Mouse (Mus musculus): ENCODE measurements around the gene Ryr3.

Ryr3 gene

DNA sequence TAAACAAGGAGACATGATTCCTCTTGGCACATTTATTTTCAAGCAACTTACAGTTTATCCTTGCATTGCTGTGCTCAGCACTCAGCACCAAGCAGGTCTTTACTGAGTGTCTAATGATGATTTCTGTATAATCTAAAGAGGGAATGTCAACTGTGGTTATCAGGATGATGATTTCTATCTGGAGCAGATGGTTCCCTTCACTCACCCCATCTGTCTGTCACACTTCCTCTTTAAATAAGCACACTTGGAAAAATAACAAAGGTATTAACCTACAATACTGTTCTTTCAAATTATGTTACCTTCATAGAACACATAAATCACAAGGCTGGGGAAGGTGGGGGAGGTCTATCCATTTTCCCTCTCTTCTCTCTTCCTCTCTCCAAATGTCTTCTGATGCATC lies 304.3 kb downstream of the Ryr3 start:
- no peak for DNase-seq (ENCODE audit: low read depth, low spot score)

DNA sequence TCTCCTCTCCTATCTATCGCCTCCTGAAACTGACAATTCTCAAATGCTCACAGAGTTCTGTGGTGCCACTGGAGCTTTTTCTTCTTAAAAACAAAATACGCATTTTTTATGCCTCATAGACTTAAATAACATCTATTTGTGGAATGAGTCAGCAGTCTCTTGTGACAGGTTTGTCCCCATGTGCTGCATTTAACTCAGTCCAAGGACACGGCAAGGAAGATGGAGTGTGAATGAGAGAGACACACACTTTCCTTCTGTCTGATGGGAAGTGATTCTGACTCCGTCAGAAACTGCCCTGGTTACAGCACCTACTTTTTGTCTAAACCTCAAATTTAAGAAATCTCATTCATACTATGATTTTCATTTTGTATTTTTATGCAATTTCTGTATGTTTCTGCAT lies 306.3 kb downstream of the Ryr3 start:
- no peak for DNase-seq (ENCODE audit: low read depth, low spot score)

DNA sequence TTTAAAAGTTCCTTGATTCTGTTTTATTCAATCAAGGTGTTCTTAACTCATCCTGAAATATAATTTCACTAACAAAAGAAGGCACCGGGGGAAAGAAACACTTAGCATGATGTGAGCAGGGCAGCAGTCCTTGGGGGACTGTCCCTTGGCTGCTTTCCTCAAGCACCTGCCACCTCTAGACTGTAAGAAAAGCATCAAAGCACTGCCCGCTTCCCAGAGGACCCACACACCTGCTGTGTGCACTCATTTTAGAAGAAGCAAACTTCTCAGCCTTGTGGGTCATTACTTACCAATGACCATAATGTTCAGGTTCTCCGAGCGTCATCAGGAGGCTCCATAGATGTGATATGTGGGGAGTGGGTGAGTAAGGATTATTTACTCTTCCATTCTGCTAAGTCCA lies 307.8 kb downstream of the Ryr3 start:
- DNase-seq (ENCODE audit: low read depth, low spot score), result no peak

DNA sequence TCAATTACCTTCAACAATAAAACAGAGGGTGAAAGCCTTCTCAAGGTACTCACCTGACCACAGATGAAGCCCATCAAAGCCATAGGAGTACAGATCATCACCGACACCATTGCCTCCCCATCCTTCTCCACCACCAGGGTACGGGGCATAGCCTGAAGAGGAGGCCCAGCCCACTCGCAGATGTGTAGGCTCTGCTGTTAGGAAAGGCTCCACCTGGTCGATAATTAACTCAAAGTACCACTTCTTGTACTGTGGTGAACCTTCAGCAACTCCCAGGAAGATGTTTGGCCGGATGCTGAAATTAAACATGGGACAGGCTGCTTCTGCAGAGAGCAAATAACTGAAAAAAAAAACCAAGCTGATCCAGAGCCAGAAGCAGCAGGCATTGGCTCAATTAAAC lies 316.1 kb downstream of the Ryr3 start:
- no peak for DNase-seq (ENCODE audit: low read depth, low spot score)

DNA sequence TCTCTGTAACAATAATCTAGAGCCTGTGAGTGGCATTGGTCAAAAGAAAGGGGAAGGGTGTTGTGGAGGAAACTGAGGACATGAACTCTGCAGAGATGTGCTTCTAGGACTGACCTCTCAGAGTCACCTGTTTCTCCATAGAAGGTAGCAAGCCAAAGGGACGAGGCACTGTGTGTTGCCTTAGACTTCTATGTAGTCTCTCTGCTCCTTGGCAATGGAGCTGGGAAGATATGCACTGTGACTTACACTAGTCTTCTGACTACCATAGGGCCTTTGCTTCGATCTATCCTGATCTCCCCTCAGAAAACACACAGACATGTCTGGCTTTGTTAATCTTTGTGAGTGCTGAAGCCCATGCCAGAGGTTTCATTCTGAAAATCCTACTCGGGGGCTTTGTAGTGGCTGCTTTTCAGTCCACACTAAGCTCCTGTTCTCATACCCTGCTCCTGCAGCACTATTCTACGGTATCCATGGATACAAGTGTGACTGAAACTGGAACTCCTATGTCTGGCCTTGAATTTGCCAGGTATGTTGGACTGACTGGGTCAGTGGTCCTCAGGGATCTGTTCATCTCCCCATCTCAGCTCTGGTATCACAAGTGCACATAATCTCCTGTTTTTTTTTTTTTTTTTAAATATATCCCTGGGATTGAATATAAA lies 332.3 kb downstream of the Ryr3 start:
- DNase-seq (ENCODE audit: low read depth, low spot score), result no peak

DNA sequence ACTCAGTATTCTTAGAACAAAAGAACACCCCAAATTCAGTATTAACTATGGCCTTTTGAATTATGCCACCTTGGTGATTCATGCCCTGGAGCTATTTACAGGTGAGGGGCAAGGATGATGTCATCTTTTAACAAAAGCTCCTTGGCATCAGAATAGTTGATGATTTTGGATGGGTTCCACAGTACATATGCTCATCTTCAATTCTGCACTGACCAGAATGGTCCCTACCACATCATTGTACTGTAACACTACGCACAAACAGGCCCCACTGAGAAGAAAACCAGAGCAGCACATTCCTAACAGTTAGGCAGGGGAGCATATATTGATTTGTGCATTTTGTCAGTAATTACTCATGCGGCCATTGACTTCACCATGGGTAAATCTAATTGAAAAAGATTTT lies 335.1 kb downstream of the Ryr3 start:
- no peak for DNase-seq (ENCODE audit: low read depth, low spot score)

DNA sequence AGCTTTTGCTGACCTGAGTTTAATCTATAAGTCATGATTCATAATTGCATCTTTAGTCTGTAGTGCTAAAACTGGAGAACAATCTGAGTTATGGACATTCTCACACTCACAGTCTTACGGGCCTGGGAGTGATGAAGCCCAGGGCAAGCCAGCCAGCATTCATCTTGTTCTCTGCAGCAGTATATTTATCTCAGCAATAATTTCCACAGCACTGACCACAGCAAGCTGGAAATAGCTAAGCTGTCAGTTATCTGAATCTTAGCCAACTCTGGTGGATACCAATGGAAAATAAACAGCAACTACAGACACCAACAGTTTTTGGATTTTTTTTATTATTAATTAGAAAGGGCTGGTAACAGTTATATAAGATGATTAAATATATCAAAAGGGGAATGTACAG lies 335.5 kb downstream of the Ryr3 start:
- no peak for DNase-seq (ENCODE audit: low read depth, low spot score)

DNA sequence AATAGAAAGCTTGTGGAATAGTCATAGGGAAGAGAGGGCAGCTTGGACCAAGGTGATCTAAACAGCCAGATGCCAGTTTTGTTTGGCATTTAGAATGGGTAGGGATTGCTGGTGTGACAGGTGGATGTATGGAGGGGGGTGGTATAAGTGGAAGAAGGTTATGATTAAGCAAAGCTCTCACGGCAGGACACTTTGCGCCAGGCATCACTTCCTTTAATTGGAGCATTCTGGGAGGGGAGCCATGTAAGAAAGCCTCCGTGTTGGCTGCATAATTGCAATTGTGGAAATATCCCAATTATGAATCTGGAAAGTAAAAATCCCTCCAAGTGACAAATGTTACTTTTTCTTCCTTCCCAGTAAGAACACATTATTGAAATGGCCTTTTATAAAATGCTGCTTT lies 339.5 kb downstream of the Ryr3 start:
- no peak for DNase-seq (ENCODE audit: low read depth, low spot score)

DNA sequence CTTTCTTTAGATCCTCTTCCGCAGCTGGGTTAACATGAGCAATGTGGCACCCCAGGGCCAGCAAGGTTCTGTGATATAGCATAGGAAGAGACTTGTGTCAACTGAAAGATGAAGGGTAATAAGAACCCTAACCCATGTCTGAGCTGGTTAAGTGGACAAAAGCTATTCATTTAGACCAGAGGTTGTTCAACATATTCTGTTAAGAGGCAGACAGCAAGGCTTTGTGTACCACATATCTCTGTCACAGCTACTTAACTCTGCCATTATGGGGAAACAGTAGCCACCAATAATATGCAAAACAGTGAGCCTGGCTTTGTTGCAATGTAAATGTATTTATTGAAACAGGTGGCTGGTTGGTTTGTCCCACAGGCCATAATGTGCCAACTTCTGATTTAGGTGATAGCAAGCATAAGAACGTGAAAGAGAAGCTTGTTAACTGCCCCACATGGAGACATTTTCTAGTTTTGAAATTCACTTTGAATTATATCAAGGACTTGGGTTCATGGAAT lies 350.8 kb downstream of the Ryr3 start:
- no peak for DNase-seq (ENCODE audit: low read depth, low spot score)

DNA sequence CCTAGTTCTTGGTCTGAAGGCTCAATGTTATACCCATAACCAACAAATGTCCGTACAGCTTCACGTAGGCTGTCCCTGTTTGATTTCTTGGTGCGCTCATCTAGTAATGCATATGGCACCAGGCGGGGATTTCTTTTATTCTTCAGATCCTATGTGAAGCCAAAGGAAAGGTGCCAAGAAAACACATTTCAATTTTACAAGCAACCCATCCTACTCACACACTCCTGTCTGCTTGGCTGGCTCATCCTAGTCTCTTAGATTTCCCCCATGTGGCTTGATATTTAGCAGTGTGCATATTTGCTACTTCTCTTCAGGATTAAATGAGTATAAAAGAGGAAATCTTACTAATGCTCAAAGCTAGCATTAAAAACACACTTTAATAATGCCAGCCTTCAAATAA lies 355.1 kb downstream of the Ryr3 start:
- DNase-seq (ENCODE audit: low read depth, low spot score), result no peak

DNA sequence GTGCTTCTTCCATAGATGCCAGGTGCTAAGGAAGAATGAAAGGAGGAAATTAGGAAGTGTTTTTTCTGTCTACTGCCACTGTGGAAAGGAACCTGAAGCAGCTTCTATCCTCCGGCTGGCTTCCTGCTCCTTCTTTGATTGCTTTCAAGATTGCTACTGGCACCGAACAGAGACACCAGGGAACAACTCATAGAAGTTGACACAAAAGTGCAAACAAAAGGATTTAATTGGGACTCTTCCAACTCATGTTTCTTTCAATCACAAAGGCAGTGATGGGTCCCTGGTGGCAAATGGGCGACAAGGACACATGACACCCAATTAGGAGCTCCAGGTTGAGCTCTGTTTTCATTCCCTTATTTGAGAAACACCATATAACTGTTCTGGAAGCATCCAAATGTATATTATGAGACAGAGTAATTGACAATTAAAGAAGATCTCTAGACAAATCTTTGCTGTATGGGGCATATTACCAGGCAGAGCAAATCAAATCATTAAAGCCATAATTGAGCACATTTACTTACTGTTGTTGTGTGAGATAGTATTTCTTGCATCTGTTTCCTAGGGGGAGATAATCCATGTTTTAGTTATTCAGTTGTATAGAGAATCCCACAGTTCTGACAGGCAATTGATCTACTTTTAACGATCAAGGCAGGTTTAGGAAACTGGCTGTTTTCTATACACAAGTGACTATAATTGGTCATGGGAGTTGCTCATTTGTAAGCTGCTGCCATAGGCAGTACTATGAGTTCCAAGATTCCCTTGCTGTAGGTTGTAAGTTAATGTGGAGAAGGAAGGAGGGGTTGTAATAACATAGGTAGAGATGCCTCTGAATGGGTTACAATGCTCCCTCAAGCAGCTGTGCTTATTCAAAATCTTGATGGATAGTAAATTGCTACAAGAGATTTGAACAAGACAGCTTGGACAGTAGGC lies 371.0 kb downstream of the Ryr3 start:
- no peak for DNase-seq (ENCODE audit: low read depth, low spot score)

DNA sequence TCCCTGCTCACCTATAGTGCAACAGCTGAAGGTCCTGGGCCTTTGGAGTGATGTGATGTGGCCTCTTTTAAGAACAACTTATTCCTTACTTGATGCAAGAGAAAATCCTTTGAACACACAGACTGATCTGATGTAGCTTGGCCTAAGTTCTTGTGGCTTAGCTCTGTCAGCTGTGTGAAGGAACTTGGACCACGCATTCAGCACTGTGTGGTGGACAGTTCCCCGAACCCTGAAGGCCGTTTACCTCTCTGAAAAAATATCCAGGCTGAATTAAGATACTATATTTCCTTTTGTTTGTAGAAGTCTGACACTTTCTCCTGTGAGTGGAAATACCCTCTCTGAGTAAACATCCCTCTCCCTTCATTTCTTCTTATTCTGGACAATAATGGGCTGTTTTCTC lies 374.0 kb downstream of the Ryr3 start:
- DNase-seq (ENCODE audit: low read depth, low spot score), result peak; percentile 41

DNA sequence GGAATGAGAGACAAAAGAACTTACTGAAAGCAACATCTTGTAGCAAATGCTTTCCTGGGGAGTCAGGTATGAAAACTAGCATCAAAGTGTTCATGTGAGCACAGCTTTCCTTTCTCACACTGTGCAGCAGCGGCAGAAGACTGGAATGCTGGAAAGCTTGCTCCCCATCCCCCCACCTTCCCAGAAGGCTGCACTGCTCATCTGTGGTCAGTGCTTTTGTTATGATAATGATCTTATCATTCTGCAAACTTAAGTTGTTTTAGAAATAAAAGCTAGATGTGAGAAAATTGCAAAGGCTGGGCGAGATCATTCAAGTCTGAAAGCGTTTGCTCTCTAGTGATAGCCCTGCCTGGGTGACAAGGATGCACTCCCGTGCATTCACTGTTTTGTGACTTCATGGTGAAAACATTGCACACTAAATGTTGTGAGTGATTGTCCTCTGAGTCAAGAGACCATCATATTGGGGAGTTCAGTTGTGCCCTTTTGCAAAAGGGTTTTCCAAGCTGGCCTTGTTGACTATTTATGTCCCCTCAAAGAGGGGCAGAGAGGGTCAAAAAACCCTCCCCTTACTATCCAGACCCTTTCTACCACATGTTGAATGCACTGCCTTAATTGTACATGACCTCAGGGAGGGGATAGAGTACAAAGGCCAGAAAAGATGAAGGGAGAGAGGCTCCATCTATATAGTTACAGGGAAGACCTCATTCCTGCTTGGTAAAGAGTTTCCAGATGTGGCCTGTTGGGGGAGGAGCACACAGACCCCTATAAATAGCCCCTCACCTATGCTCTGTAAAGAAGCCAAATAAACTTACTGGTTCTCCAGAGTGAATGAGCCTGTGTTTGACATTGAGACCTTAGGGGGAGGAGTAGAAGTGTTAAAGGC lies 385.2 kb downstream of the Ryr3 start:
- peak; percentile 28 for DNase-seq (ENCODE audit: low read depth, low spot score)

DNA sequence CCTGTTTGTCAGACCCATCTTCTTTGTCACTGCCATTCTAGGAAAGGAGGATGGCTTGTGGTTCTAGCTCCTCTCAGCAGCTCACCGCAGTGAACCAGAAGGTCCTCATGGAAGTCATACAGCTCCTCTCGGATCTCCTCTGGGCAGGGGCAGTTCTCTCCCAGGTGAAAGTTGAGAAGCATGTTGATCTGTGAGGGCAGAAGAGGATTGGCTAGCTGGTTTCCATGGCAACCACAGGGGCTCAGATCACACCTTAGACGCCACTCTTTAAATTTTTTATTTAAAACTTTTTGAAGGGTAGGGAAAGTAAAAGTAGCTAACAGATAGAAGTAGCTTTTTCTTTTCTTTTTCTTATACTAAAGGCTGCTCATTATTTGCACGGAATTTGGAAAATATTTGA lies 390.3 kb downstream of the Ryr3 start:
- peak; percentile 12 for DNase-seq (ENCODE audit: low read depth, low spot score)

DNA sequence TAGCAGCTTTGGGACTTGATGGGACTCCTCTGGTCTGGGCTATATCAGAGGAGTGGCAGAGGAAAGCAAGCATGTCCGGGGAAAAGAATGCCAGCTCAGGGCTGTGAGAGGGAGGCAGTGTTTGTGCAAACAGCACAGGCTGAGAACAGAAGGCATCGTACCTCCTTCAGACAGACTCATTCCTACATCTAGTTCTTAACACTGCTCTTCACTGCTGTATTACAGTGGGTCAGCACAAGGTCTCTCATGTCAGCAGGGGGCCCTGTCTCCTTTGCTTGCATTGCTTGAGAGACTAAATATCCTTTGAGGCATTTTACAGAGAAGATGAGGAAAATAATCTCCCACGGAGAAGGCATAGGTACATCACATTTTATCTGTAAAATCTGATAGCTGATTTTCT lies 394.2 kb downstream of the Ryr3 start:
- peak; percentile 14 for DNase-seq (ENCODE audit: low read depth, low spot score)

DNA sequence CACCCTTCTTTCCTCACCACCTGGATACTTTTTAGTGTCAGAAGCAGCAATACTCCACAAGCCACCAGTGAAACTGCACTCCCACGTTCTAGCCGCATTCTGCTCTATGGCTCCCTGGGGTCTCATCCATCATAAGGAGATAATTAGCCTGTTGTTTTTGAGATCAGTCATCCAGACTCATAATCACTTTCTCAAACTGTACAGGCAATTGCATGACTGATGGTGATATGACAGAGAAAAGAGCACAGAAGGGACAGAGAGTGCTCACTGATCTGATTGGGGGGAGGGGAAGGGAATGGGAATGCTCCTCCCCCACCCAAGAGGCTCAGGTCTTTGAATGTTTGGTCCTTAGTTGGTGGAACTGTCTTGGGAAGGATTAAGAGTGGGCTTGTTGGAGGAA lies 397.8 kb downstream of the Ryr3 start:
- peak; percentile 21 for DNase-seq (ENCODE audit: low read depth, low spot score)

DNA sequence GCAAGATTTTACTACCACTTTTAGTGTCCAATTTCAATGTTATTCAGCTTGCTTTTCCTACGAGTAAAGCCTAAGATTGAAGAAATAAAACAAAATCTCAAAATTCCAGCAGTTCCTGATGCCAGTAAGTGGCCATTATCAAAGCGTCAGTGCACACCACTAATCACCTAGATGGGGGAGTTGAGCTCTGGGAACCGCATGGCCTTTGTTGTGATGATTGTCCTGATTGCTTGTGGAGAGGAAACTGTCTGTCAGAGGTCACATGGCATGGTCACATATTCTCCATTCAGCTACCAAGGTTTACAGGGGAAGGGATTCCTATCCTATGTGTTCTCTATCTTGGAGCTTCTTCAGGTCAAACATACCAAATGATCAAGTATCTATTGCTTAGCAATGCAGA lies 399.9 kb downstream of the Ryr3 start:
- no peak for DNase-seq (ENCODE audit: low read depth, low spot score)

DNA sequence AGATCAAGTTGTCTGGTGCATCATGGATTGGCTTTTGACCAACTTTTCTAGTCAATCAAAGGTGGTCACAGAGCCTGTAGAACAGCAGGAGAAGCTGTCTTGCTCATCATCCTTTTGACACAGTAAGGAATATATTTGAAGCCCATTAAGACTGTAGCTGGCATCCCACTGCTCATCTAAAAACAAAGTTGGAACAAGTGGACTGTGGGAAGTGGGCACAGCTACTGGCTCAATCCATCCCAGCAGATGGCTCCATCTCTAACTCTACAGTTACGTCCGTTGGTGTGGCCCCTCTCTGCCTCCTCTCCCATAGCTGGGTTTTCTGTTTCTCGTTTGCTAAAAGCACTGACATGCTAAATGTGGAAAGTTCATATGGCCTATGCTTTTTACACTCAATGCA lies 400.9 kb downstream of the Ryr3 start:
- no peak for DNase-seq (ENCODE audit: low read depth, low spot score)

DNA sequence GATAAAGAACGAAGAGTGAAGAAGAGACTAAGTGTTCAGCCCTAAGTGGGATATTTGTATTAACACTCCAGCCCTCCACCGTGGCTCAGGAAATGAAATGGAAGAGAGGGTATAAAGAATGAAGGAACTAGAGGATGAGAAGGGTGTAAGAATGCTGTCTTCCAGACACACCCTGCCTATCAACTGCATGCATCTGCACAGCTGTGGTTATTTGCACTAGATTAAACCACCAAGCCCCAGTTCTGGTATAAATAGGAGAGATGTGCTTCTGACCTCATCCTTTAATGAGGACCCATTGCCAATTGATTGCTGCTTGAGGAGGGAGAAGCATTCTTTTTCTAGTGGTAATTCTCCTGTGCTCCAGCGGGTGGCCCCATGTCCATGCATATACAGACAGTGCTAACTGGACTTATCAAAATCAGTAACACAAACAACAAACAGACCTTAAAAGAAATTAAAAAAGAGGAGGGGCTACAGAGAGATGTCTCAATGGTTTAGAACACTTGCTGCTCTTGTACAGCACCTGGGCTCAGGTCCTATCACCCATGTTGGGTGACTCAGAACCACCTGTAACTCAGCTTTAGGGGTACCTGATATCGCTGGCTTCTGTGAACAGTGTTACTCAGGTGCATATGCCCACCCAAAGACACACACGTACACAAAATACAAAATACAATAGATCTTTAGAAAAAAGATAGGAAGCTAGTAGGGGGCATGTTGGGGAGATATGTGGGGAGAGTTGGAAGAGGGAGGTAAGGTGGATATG lies 404.1 kb downstream of the Ryr3 start:
- no peak for DNase-seq (ENCODE audit: low read depth, low spot score)

DNA sequence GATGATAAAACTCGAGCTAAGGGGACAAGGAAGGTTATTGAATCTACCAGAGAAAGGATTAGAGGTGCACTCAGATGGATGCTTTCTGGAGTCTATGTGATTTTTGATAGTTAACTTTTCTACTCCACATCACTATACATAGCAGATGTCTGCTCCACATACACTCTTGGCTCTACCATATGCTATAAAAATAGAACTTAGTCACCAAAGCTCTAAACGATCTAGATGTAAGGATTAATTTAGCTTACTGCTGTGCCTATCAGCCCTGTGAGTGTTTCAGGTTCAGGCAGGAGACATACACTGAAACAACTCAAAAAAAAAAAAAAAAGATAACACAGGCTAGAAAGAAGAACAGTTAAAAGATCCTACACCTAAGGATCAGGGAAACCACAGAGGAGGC lies 410.9 kb downstream of the Ryr3 start:
- DNase-seq (ENCODE audit: low read depth, low spot score), result no peak

DNA sequence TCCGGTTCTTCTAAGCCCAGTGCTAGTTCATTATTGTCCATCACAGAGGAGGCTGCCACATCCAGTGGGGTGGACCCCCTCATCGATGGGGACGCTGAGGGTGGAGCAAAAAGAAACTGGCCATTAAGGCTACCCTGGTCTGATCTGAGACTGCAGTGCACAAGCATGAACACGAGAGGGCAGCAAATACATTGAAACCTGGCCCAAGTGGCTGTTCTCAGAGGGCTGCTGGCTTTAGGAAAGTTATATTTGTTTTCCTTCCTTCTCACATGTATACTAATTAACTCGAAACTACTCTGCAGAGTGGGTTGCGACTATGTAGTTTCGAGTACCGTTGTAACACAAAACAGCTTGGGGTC lies 416.9 kb downstream of the Ryr3 start:
- peak; percentile 76 for DNase-seq (ENCODE audit: low read depth, low spot score)
